Mouse (Mus musculus) heart, embryonic 15.5 days (tissue): ENCODE results near the gene Adgrg1. TPM values are rescaled to one million over a fixed set of nuclear protein-coding genes. Genes with fewer than 3 reads are reported as not detected.

ENCODE experiments used
- polyA plus RNA-seq: library from polyadenylated mRNA; unstranded; fragments of >200 nt; fragmentation: Nextera tagmentation; extraction: Ambion mirVana; gene quantifications from 2 replicates; pipeline ENCODE4 v1.2.1, GENCODE M21; 2015

Adgrg1 gene
- polyA plus RNA-seq, 1 experiment from 2014 or later: 4.6 TPM

Other genes starting within 250 kb of the Adgrg1 start
- 0.08 TPM in 1 of 2 replicates, not detected in the other for gene Ccl22, start 229.2 kb upstream of the Adgrg1 start, polyA plus RNA-seq
- gene Cx3cl1, start 202.7 kb upstream of the Adgrg1 start, polyA plus RNA-seq: 9.4 and 9.7 TPM in 2 replicates
- gene Ccl17, start 164.3 kb upstream of the Adgrg1 start, polyA plus RNA-seq: 0.26 TPM in 1 of 2 replicates, not detected in the other
- gene Coq9, start 136.4 kb upstream of the Adgrg1 start, polyA plus RNA-seq: 163 and 166 TPM in 2 replicates
- 77.7 and 88.6 TPM in 2 replicates for gene Ciapin1, start 136.4 kb upstream of the Adgrg1 start, polyA plus RNA-seq
- 107 and 122 TPM in 2 replicates for gene Polr2c, start 117.3 kb upstream of the Adgrg1 start, polyA plus RNA-seq
- gene Dok4, start 98.4 kb upstream of the Adgrg1 start, polyA plus RNA-seq: 22.9 and 31.6 TPM in 2 replicates
- 18.6 and 25.1 TPM in 2 replicates for gene Ccdc102a, start 56.7 kb upstream of the Adgrg1 start, polyA plus RNA-seq
- 0.25 and 1.2 TPM in 2 replicates for gene Adgrg5, start 51.1 kb upstream of the Adgrg1 start, polyA plus RNA-seq
- gene Adgrg3, start 42.9 kb downstream of the Adgrg1 start, polyA plus RNA-seq: 2.6 and 5.2 TPM in 2 replicates
- gene Drc7, start 80.4 kb downstream of the Adgrg1 start, polyA plus RNA-seq: 0.04 and 0.47 TPM in 2 replicates
- 15.3 and 19.8 TPM in 2 replicates for gene Katnb1, start 106.4 kb downstream of the Adgrg1 start, polyA plus RNA-seq
- gene Kifc3, start 228.1 kb downstream of the Adgrg1 start, polyA plus RNA-seq: 15.7 and 19.3 TPM in 2 replicates